Mouse (Mus musculus): ENCODE measurements around the gene Cadps.

DNA sequence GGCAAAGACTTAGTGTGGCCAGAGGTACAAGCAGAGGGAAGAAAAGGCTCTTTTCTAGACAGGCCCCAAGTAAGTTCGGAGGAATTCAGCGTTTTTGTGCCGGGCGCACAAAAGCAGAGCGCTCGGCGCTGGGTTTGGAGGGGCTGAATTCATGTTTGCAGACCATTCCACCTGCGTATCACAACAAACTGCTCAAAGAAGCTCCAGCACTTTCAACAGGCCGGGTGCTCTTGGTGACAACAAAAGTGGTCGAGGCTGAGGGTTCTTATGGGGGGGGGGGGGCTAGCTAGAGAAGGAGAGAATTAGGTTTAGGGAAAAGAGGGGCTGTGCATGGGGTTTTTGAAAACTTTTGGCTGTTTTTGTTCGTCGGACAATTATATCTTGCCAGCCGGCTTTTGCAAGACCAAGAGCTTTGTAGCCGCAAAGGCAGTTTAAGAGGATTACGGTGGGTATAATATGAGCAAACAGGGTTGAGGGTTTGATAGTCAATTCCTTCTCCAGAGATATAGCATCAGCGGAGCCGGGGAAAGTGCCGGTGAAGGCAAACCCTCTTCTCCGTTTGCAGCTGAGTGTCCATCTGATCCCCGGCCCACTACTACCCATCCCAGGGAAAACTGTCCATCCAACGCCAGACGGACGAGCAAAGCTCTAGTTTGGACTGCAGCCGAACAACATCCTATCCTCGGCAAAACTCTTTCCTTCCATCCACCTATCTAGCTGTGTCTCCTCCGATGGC, 475.8 kb downstream of the Cadps start:
- TF ChIP-seq CTCF (IDR thresholded peaks at IDR 0.05; ENCODE audit: low read depth) (no peak), EP300 (IDR thresholded peaks at IDR 0.05; ENCODE audit: low read depth) (no peak)

All from liver, postnatal 0 days (tissue).